Mouse (Mus musculus) heart, embryonic 13.5 days (tissue): ENCODE measurements at regions not wholly inside any gene's neighbourhood (a gene's known extent, or its start where the extent isn't known, plus 50 kb on each side); places are given as distances from the start of the nearest gene placed in this dataset.
"Not testable (repeated sequence)": the region's sequence is repeated elsewhere in the genome, so short reads cannot be mapped to it uniquely, and the experiment has no call there.

Experiments used
- ATAC-seq: fragments of 200-750 bp; cut with Nextera tagmentation; 2 replicates; pipeline ENCODE4 v1.8.0; 2017; ENCODE audit warnings: moderate TSS enrichment; ENCODE audit not compliant: insufficient number of reproducible peaks, low FRiP score, low TSS enrichment; ENCODE audit errors: extremely low read depth
- H3K27ac ChIP-seq: fragments of 300-500 bp; sonication (generic); replicated peaks from 2 replicates; pipeline ENCODE4 v1.5.1; 2015; ENCODE audit warnings: moderate library complexity, mild to moderate bottlenecking, inconsistent platforms
- H3K27me3 ChIP-seq: fragments of 300-500 bp; sonication (generic); replicated peaks from 2 replicates; pipeline ENCODE4 v1.6.1; 2015; ENCODE audit warnings: mild to moderate bottlenecking, inconsistent platforms
- H3K36me3 ChIP-seq: fragments of 300-500 bp; sonication (generic); 2 replicates; pipeline ENCODE4 v1.6.1; 2015; ENCODE audit warnings: mild to moderate bottlenecking, inconsistent platforms
- H3K4me1 ChIP-seq: fragments of 300-500 bp; sonication (generic); 2 replicates; pipeline ENCODE4 v1.6.1; 2015; ENCODE audit warnings: inconsistent platforms
- H3K4me2 ChIP-seq: fragments of 300-500 bp; sonication (generic); 2 replicates; pipeline ENCODE4 v1.6.1; 2015; ENCODE audit warnings: inconsistent platforms, mild to moderate bottlenecking, moderate library complexity
- H3K4me3 ChIP-seq: fragments of 300-500 bp; sonication (generic); 2 replicates; pipeline ENCODE4 v1.5.1; 2015; ENCODE audit warnings: moderate library complexity, mild to moderate bottlenecking, inconsistent platforms
- H3K9ac ChIP-seq: fragments of 300-500 bp; sonication (generic); 2 replicates; pipeline ENCODE4 v1.6.1; 2015; ENCODE audit warnings: inconsistent platforms, mild to moderate bottlenecking, moderate library complexity
- H3K9me3 ChIP-seq: fragments of 300-500 bp; sonication (generic); 2 replicates; pipeline ENCODE4 v1.6.1; 2016; ENCODE audit warnings: inconsistent platforms
- WGBS: fragments of 180-500 bp; shearing (Covaris S2); methylation state at CpG from one replicate; pipeline ENCODE4 v1.1.7; 2015; ENCODE audit warnings: mixed read lengths; 5-methylcytosine and 5-hydroxymethylcytosine counted together

DNA sequence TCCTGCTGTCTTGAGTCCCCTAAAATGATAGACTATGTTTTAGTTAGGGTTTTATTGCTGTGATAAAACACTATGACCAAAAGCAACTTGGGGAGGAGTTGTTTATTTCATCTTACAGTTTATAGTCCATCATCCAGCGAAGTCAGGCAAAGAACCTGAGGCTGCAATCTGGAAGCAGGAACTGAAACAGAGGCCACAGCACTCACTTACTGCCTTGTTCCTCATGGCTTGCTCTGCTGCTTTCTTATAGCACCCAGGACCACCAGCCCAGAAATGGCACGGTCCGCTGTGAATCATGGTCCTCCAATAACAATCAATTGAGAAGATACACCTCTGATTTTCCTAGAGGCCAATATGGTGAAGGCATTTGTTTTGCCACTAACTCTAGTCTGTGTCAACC is 486.5 kb upstream of the Clint1 start:
- H3K4me1 ChIP-seq = no peaks in the 10 kb centered on the region
- no peak overlapping the region for H3K9ac ChIP-seq
- H3K27me3 ChIP-seq = no peaks in the 10 kb centered on the region
- no peak overlapping the region for H3K4me2 ChIP-seq
- no peak overlapping the region for H3K27ac ChIP-seq
- no peak overlapping the region for H3K4me3 ChIP-seq
- WGBS = 73% methylated on average over 3 of the region's 3 CpGs
- H3K9me3 ChIP-seq = no peaks in the 10 kb centered on the region
- no peaks in the 10 kb centered on the region for H3K36me3 ChIP-seq
- no peak for ATAC-seq

DNA sequence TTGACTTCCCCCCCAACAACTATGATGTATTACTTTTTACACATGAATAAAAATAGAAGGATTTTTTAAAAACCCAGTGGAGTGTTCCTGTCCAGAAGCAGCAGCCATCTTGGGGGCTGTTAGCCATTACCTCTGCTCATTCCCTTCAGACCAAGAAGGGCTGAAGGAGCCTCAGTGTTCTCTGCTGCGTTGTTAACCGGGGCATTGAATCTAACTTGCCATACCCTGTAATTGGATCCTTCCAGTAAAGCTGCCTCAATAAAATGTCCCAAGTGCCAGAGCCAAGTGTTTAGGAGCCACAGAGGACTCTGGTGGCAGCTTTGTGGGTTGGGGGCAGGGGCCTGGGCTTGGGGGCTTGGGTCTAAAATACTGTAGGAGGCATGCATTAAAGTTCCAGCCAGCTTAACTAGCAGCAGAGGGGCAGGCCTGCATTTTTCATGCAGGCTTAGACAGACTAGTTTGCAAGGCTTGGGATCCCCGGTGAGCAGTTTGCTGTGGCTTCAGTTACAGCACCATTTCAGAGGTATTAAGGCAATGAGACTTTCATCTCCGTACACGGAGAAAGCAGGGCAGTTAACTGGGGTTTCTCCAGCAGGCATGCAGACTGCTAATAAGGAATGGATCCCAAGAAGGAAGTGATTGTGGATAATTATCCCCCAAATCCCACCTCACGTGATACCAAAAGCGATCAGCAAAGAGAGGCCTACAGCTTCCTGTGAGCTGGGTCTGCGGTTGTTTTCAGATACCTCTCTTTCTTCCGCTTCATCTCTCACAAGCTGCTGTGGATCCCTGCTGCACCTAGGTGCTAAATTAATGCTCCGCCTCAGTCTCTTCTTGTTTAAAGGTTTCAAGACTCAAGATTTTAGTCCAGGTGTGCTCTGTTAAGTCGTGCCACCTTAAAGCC is 462.4 kb upstream of the Clint1 start:
- Histone ChIP-seq H3K4me3 (no peak overlapping the region), H3K36me3 (no peaks in the 10 kb centered on the region), H3K4me1 (no peaks in the 10 kb centered on the region), H3K9me3 (no peaks in the 10 kb centered on the region), H3K9ac (no peak overlapping the region), H3K4me2 (no peak overlapping the region), H3K27ac (no peak overlapping the region), H3K27me3 (no peaks in the 10 kb centered on the region)
- 65% methylated on average over 11 of the region's 11 CpGs for WGBS
- no peak for ATAC-seq

DNA sequence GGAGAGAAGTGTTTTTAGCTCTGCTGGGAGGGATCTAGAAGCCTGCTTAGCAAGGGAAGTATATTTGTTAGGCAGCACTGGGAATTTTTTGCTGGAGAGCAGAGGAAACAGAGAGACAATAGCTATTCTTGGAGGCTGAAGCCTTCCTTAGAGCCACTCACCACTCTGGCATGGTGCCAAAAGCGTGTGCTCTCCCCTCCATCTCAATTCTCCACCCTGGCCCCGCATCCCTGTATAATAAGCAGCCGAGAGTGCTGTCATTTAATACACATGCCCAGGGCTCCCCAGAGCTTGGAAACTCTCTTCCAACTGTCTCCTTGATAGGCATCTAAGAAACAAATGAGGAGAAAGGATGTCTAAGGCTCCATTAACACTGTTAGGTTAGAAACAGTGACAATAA is 455.8 kb upstream of the Clint1 start:
- no peak overlapping the region for H3K27ac ChIP-seq
- H3K36me3 ChIP-seq = no peaks in the 10 kb centered on the region
- peaks cover 14% of the 10 kb centered on the region for H3K4me1 ChIP-seq
- no peak overlapping the region for H3K9ac ChIP-seq
- ATAC-seq = no peak
- H3K27me3 ChIP-seq = no peaks in the 10 kb centered on the region
- H3K4me2 ChIP-seq = no peak overlapping the region
- 0 out of 2 replicates have a peak, but pooled peaks cover 4% of the 10 kb centered on the region for H3K9me3 ChIP-seq
- WGBS = 24% methylated on average over 3 of the region's 3 CpGs
- H3K4me3 ChIP-seq = no peak overlapping the region

DNA sequence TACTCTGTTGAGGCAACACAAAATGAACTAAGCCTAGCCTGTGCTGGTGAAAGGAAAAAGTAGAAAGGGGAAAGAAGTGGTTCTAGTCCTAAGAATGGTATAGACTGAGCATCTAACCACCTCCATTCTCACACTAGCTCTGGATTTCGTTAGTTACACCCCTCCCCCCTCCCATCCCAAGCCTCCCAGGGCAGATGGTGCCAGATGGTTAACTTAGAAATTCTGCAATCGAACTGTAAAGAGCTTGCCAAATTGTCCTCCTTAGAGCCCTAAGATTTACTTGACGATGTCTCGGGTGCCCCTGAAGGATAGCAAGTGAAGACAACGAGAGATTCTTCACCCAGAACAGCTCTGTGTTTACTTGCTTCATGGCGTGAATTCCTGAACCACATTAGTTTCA is 453.7 kb upstream of the Clint1 start:
- no peak overlapping the region for H3K27ac ChIP-seq
- H3K4me1 ChIP-seq = peaks cover 14% of the 10 kb centered on the region
- H3K9me3 ChIP-seq = 0 out of 2 replicates have a peak, but pooled peaks cover 4% of the 10 kb centered on the region
- WGBS = 52% methylated on average over 6 of the region's 6 CpGs
- no peak overlapping the region for H3K9ac ChIP-seq
- no peak overlapping the region for H3K4me3 ChIP-seq
- no peaks in the 10 kb centered on the region for H3K36me3 ChIP-seq
- no peaks in the 10 kb centered on the region for H3K27me3 ChIP-seq
- no peak for ATAC-seq
- no peak overlapping the region for H3K4me2 ChIP-seq

DNA sequence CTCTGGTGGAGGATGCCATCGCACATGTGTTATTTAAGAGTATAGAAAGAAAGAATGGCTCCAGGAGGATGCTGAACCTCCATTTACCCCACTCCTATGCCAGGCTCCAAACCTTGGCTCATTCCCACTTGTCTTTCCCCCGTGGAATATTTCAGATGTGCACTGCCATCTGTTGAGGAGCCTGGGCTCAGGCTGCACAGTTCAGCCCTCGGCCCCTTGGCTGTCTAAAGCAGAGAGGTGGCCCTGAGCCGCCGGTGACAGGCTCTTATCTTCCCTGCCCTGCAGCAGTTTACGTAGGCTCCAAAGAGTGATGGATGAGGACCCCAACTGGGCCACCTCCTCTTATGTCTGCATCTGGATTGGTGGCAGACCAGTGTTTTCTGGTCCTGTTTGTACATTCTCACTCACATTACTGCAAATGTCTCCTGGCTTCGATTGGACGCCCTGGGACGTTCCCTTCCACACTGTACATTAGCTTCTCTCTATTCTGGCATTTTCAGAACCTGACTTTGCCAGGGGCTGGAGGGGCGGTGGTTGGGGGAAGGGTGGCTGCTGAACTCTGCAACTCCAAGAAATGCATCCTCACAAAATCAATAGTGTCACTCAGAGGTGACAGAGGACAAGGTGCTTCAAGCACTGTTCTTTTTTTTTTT is 447.3 kb upstream of the Clint1 start:
- Histone ChIP-seq H3K4me2 (no peak overlapping the region), H3K27me3 (no peaks in the 10 kb centered on the region), H3K27ac (no peak overlapping the region), H3K9ac (no peak overlapping the region), H3K36me3 (no peaks in the 10 kb centered on the region), H3K4me3 (no peak overlapping the region), H3K9me3 (0 out of 2 replicates have a peak, but pooled peaks cover 4% of the 10 kb centered on the region), H3K4me1 (peaks cover 7% of the 10 kb centered on the region)
- WGBS = 37% methylated on average over 10 of the region's 10 CpGs
- no peak for ATAC-seq

DNA sequence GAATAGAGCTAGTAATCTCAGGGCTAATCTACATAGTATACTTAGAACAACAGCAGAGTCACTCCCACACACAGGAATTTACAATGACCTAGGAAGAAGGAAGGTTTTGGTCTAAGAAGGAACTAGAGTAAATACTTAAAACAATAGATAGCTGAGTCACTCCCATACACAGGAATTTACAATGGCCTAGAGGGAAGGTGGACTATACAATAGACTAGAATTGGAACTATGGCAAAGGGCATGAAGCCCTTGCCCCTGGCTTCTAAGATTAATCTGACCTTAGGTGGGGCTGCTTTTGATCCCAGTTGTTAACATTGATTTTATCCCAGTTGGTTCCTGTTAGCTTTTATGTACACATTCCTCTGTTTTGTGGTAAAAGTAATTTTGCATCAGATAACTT is 427.8 kb upstream of the Clint1 start:
- not testable (repeated sequence) for H3K27ac ChIP-seq, ATAC-seq, H3K4me2 ChIP-seq, H3K27me3 ChIP-seq, H3K4me3 ChIP-seq, H3K4me1 ChIP-seq, H3K9ac ChIP-seq, H3K36me3 ChIP-seq
- peaks cover 12% of the 10 kb centered on the region; the same call in 1 of the 2 replicates for H3K9me3 ChIP-seq

DNA sequence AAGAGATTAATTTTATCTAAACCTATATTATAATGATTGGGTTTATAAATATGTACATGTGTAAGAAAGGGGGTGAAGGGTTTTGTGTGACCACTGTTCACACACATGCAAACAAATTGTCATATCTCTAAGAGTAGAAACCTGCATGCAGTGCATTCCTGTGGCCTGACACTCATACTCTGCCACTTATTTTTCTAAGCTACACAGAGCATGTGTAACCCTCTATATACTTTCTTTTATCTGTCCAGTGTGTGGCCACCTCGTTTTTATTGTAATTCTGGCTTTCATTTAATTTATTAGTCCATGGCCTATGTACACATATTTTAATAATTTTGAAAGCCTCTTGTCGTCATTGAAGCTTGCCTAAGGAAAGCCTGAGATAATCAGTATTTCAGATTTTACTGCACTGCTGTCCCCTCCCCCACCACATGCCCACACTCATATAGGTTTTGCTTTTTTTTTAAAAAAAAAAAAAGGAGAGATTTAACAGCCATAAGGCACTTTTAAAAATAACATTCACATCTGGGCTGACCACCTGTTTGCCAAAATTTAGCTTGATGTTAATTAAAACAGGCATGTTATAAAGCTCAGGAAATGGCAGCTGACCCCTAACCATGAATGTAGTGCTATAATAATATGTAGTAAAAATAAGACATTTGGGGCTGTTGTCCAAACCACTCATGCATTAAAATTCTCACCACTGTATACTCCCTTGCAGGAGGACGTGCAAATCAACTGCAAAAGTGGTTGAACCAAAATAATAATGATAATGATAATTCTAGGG is 410.7 kb upstream of the Clint1 start:
- no peak overlapping the region for H3K27ac ChIP-seq
- no peaks in the 10 kb centered on the region for H3K27me3 ChIP-seq
- H3K9me3 ChIP-seq = no peaks in the 10 kb centered on the region
- no peak for ATAC-seq
- H3K4me2 ChIP-seq = no peak overlapping the region
- H3K4me3 ChIP-seq = no peak overlapping the region
- peaks cover 5% of the 10 kb centered on the region; the same call in 1 of the 2 replicates for H3K4me1 ChIP-seq
- H3K9ac ChIP-seq = no peak overlapping the region
- no peaks in the 10 kb centered on the region for H3K36me3 ChIP-seq
- WGBS = 48% methylated on average over 3 of the region's 3 CpGs

DNA sequence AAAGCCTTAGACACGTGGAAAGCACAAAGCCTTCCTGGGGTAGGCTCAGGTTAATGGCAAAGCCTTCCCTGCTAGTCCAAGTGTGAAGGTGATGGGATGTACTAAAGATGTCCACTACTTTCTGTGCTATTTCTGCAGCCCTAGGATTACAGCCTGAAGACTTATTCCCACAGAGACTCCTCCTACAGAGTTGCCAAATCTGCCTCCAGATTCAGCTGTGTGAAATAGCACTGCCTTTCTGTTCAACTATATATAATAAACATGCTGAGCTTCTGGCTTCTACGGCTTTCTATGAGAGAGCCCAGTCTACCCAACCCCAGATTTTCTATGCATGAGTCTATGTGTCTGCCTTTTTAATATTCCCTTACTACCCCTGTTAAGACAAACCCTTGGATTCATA is 405.3 kb upstream of the Clint1 start:
- Histone ChIP-seq H3K4me3 (no peak overlapping the region), H3K9me3 (no peaks in the 10 kb centered on the region), H3K9ac (no peak overlapping the region), H3K4me2 (no peak overlapping the region), H3K4me1 (peaks cover 5% of the 10 kb centered on the region; the same call in 1 of the 2 replicates), H3K27me3 (no peaks in the 10 kb centered on the region), H3K36me3 (no peaks in the 10 kb centered on the region), H3K27ac (no peak overlapping the region)
- 71% methylated on average over 2 of the region's 2 CpGs for WGBS
- no peak for ATAC-seq

DNA sequence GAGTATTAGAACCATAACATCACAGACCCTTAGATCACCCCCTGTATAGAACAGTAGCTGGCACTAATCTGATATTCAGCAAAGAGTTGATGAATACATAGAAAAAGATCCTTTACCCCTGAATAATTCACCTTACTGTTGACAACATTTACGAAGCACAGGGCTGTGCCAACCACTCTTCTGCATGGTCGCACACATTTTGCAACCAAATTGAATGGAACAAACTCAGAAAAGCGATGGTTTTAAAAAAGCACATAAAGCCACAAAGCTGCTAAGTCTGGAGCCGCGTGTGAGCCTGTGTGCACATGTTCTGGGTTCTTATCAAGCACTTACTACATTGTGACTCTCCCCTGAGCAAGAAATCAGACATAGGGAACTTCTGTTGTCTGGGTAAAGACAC is 397.6 kb upstream of the Clint1 start:
- no peak overlapping the region for H3K9ac ChIP-seq
- no peaks in the 10 kb centered on the region for H3K36me3 ChIP-seq
- H3K4me1 ChIP-seq = peaks cover 11% of the 10 kb centered on the region
- no peak overlapping the region for H3K27ac ChIP-seq
- no peaks in the 10 kb centered on the region for H3K27me3 ChIP-seq
- H3K4me2 ChIP-seq = no peak overlapping the region
- WGBS = 80% methylated on average over 5 of the region's 5 CpGs
- no peak overlapping the region for H3K4me3 ChIP-seq
- no peaks in the 10 kb centered on the region for H3K9me3 ChIP-seq
- no peak for ATAC-seq

DNA sequence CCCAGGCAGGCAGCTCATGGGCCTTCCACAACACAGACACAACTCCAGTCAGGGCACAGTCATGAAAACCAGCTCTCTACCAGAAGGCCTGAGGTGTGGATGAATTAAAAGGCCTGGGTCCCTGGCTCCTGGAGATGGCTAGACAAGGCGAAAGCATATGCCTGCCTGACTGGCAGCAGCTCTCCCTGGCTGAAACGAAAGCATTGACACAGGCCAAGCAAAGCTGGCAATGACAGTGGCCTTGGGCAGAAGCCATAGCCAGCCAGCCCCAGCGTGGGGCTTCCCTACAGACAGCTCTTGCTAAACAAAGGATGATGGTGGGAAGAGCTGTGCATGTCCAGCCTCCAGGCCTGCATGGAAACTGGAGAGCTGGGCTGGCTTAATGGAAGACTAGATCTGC is 396.9 kb upstream of the Clint1 start:
- no peaks in the 10 kb centered on the region for H3K27me3 ChIP-seq
- H3K9ac ChIP-seq = no peak overlapping the region
- 77% methylated on average over 3 of the region's 3 CpGs for WGBS
- H3K4me3 ChIP-seq = no peak overlapping the region
- no peaks in the 10 kb centered on the region for H3K36me3 ChIP-seq
- no peak for ATAC-seq
- H3K4me1 ChIP-seq = peaks cover 11% of the 10 kb centered on the region
- H3K27ac ChIP-seq = no peak overlapping the region
- no peaks in the 10 kb centered on the region for H3K9me3 ChIP-seq
- no peak overlapping the region for H3K4me2 ChIP-seq

DNA sequence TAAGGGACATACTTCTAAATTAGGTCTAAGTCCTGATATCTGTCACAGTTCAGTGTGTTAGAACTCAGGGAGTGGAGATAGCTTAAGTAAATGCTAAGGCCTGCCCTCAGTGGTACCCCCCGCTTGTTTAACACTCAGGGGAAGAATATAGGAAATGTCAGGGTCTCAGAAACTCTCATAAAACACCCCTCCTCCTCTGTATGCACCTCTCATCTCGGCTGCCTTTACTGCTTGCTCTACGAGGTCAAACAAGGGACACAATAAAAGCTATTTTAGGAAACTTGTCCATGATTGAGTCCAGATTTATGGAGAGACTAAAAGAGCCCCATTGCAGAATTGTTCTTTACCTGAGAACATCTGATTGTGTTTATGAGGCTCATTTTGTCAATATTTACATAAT is 395.1 kb upstream of the Clint1 start:
- no peaks in the 10 kb centered on the region for H3K27me3 ChIP-seq
- H3K4me1 ChIP-seq = peaks cover 11% of the 10 kb centered on the region
- H3K4me3 ChIP-seq = no peak overlapping the region
- ATAC-seq = no peak
- no peak overlapping the region for H3K4me2 ChIP-seq
- H3K9ac ChIP-seq = no peak overlapping the region
- no peaks in the 10 kb centered on the region for H3K9me3 ChIP-seq
- no peaks in the 10 kb centered on the region for H3K36me3 ChIP-seq
- no peak overlapping the region for H3K27ac ChIP-seq
- WGBS = 52% methylated on average over 3 of the region's 3 CpGs
